Mouse (Mus musculus) adrenal gland, postnatal 4 days (tissue): Measurements from ENCODE around the gene Tns1. TPM values are rescaled to one million over a fixed set of nuclear protein-coding genes. Genes with fewer than 3 reads are reported as not detected.

Experiments used
- DNase-seq, 2 experiments: peaks; one replicate each; pipeline ENCODE4 v3.0.0; 2021 to 2022; ENCODE audit warnings: low spot score in 2 of 2, mixed read lengths in 2 of 2
- total RNA-seq, 2 experiments: library from RNA; stranded (reverse); gene quantifications; 2 replicates each; pipeline ENCODE4 v1.2.3; 2021

Gene Tns1
- total RNA-seq, 2 experiments from 2014 or later = 252 to 275 TPM

GRCm38 (mm10) chr1:73995063-73995810, 129.0 kb downstream of the Tns1 start:
- DNase-seq = no peak

DNA sequence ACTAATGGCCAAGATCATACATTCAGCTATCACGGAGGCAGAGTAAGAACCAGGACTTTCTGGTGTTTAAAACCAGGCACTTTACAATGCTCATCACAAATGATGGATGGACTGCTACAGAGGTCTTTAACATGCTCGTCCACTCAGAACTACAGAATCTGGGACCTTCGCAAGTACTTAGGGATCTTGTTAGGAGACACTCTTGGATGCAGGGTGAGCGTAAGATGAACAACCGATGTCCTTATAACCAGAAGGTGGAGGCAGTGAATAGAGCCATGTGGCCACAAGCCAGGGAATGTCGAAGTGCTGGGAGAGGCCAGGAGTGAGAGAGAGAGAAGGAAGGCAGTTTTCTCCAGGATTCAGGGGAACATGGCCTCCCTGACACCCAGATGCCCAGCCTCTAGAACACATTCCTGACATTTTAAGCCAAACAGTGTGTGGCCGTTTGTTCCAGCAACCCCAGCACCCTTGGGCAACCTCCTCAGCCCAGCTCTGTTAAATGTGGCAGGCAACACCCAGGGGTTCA, 130.3 kb downstream of the Tns1 start:
- no peak for DNase-seq

- DNase-seq = no peak
Measured at GRCm38 (mm10) chr1:73993279-73993678, 131.0 kb downstream of the Tns1 start.

GRCm38 (mm10) chr1:73992201-73992938, 131.9 kb downstream of the Tns1 start:
- DNase-seq = no peak

GRCm38 (mm10) chr1:73991226-73991625, 133.0 kb downstream of the Tns1 start:
- DNase-seq = no peak

GRCm38 (mm10) chr1:73990024-73990423, 134.2 kb downstream of the Tns1 start:
- DNase-seq = no peak

DNA sequence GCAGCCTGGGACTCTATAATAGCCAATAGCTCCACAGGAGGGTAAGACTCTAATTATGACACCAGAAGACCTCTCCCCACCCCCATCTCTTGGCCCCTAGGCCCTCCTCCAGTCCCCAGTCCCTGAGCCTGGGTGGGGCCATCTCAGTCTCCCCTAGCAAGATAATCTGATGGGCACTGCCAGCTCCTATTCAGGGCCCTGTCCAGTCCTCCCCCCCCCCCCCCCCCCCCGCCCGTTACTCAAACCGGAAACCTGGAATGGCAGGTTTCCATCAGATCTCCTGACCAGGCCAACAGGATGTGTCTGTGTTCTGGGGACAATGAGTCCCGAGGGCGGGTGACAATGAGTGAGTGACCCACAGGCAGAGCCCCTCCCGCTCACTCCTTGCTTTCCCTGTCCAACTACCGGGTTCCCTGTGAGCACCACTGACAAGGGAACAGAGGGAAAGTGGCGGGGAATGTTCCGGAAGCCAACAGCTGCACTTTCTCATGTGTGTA, 136.5 kb downstream of the Tns1 start:
- no peak for DNase-seq

DNA sequence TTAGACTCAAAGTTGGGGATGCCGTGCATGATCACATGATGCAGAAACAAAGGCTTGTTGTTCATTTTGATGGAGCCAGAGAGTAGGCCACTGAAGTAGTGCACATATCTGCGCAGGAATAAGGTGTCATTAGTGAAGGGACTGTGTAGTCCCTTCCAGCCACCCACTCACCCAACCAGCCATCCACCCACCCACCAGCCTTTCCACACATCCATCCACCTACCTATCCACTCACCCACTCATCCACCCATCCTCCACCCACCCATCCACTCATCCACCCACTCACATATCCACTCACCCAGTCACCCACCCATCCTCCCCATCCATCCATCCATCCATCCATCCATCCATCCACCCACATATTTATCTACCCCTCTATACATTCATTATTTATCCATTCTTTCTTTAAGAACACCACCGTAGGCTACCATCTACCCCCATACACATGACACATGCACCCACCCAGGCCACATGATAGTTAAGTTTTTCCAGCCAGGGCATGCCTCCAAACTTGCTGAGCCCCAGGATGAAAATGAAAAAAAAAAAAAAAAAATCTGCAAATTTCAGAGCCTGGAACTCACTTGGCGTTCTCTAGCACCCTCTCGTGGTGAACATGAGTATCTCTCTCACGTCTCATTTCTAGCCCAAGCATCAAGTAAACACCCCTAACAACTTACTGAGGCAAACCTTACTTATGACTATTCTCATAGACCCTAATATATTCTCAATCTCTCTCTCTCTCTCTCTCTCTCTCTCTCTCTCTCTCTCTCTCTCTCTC, 137.8 kb downstream of the Tns1 start:
- DNase-seq = no peak

DNA sequence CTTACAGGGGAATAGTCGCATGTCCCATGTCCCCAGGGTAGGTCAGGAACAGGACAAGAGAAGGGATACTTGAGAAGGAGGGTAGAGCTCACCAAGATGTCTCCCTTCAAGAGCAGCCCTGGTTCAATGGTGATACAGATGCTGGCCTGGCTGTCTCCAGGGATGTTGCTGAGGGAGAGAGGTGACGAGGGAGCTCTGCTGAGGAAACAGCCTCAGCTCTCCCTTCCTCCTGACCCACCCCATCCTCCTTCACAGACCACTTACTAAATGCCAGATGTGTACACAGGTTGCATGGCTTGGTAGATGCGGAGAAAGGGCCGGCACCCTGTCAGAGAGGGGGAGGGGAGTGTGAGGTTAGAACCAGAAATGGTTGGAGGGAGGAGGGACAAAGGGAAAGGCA, 138.6 kb downstream of the Tns1 start:
- no peak for DNase-seq

- no peak for DNase-seq
Measured at GRCm38 (mm10) chr1:73979214-73979613, 145.0 kb downstream of the Tns1 start.

- DNase-seq = no peak
Measured at GRCm38 (mm10) chr1:73978576-73978975, 145.7 kb downstream of the Tns1 start.

GRCm38 (mm10) chr1:73973992-73974391, 150.3 kb downstream of the Tns1 start:
- DNase-seq = no peak

DNA sequence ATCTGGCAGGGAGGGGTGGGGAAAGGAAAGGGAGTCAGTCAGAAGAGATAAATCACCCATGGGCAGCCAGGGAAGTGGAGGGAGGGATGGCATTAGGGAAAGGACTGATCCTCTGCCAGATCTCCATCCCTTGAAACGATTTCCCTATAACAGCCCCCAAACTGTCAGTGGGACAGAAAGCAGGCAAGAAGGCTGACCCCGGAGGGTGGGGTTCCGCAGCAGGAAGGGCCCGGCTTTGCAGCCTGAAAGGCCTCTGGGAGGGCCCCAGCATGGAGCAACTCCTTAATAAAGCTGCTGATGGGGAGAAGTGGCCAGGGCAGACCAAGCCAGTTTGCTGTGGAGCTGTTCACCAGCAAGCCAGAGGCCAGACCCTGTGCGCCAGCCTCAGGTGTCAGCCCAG, 151.5 kb downstream of the Tns1 start:
- DNase-seq = no peak

DNA sequence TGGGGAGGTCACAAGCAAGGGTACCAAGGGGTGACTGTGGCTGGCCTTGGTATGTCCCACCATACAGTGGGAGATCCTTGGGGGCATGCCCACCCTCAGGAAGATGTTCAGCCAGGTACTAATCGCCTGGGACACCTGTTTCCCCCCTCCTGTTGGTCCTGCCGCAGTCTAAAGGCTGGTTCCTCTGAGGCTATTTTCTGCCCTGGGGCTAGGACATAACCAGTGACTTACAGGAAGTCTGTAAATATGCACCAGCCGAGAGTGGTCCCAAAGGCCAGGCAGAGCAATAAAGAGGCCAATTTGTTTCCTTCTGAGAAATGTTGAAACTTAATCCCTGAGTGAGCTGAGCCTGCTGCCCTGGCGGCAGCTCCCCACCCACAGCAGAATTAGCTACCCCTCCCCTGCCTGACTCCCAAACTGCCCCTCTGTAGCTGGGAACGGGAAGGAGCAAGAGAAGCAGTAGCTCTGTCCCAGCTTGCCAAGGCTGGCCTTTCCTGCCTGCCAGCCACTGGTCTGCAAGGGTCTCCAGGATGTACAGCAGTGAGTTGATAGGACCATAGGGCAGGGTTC, 154.0 kb downstream of the Tns1 start:
- no peak for DNase-seq

DNA sequence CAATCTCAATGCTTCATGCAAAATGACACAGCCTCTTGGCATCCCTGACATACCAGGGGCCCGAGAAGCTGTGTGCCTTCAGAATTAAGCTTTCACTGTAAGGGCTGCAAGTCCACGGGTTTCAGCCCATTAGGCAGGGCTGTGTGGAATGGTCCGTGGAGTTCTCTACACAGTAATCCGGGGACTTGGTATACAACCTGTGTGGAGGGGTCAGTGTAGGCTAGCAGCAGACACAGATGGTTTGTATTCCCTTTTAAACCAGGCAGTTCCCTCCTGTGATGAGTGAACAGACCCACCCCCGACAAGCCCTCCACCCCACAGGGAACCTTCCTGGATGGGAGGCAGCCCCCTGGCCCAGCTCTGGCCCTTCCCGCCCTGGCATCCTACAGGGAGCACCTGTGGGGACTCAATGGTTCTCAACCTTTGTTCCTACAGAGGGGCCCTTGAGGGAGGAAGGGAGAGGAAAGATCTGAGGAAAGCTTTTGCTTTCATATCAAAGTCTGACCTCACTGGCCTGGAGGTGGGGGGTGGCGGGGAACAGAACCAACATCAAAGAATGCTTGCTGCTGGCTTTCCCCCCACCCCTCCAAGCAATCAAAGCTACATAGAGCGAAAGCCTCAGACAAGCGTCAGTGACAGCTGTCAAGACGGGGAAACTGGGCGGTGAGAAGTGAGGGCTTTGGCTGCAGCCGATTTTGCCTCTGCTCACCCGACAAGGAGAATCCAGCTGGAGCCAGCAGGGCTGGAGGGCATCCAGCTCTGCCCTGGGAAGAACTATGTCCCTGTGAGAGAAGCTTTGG, 155.3 kb downstream of the Tns1 start:
- DNase-seq = no peak

- DNase-seq = no peak
Measured at GRCm38 (mm10) chr1:73966411-73967238, 157.6 kb downstream of the Tns1 start.

DNA sequence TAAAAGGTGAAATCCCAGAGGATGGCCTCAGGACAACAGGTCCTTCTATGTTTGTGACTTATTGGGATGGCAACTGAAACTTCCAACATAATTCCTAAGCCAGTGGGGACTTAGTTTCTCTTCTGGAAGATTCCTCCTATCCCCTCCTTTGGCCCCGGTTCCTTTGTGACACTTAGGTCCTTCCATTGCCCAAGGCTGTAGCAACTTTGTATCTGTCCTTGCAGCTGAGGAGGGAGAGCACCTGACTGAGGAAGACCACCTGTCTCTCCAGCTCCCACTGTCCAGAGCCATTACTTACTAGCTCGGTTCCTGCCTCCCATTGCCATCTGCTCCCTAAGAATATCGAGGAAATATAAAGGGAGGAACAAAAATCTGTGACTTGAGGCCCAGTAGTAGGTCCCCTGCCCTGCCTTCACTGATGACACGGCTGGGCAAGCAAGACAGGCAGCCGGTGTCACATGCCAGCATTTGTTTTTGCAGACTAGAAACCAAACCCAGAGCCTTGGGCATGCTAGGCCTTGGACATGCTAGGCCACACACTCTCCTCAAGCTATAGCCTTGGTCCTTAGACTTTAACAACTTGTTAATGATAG, 160.0 kb downstream of the Tns1 start:
- DNase-seq = no peak

- peak in 1 of 2 experiments; percentile 66 for DNase-seq
Measured at GRCm38 (mm10) chr1:73963626-73964025, 160.6 kb downstream of the Tns1 start.
